Mouse (Mus musculus): Measurements from ENCODE around the gene Iqsec2. TPM values are rescaled to one million over a fixed set of nuclear protein-coding genes. Genes with fewer than 3 reads are reported as not detected.
"Not testable (repeated sequence)": the region's sequence is repeated elsewhere in the genome, so short reads cannot be mapped to it uniquely, and the experiment has no call there.

Iqsec2 gene
- polyA plus RNA-seq, 1 experiment from 2014 or later: 3.9 TPM

GRCm38 (mm10) chrX:152222226-152222625 is 78.2 kb downstream of the Iqsec2 start:
- Histone ChIP-seq H3K27me3 (peaks cover 52% of the 10 kb centered on the region; the same call in 1 of the 2 replicates), H3K4me1 (no peaks in the 10 kb centered on the region), H3K9me3 (no peaks in the 10 kb centered on the region), H3K27ac (no peak overlapping the region), H3K4me2 (no peak overlapping the region), H3K9ac (no peak overlapping the region), H3K4me3 (no peak overlapping the region), H3K36me3 (no peaks in the 10 kb centered on the region)
- WGBS: 65% methylated on average over 9 of the region's 9 CpGs
- ATAC-seq (ENCODE audit: insufficient number of reproducible peaks, low FRiP score, low TSS enrichment, low read depth): no peak

- peaks cover 49% of the 10 kb centered on the region; the same call in 1 of the 2 replicates for H3K27me3 ChIP-seq
- 87% methylated on average over 6 of the region's 6 CpGs for WGBS
These were observed 79.2 kb downstream of the Iqsec2 start for GRCm38 (mm10) chrX:152223313-152223712.

GRCm38 (mm10) chrX:152224280-152224679 is 80.2 kb downstream of the Iqsec2 start:
- Histone ChIP-seq H3K27me3 (peaks cover 44% of the 10 kb centered on the region; the same call in 1 of the 2 replicates), H3K4me1 (no peaks in the 10 kb centered on the region), H3K9ac (no peak overlapping the region), H3K4me2 (no peak overlapping the region), H3K4me3 (no peak overlapping the region), H3K27ac (no peak overlapping the region), H3K36me3 (no peaks in the 10 kb centered on the region), H3K9me3 (no peaks in the 10 kb centered on the region)
- WGBS: 78% methylated on average over 5 of the region's 5 CpGs
- no peak for ATAC-seq (ENCODE audit: insufficient number of reproducible peaks, low FRiP score, low TSS enrichment, low read depth)

More at GRCm38 (mm10) chrX:152223313-152223712, 79.2 kb downstream of the Iqsec2 start:
- Histone ChIP-seq H3K36me3 (no peaks in the 10 kb centered on the region), H3K4me3 (no peak overlapping the region), H3K27ac (no peak overlapping the region), H3K9me3 (no peaks in the 10 kb centered on the region), H3K9ac (no peak overlapping the region), H3K4me1 (no peaks in the 10 kb centered on the region), H3K4me2 (no peak overlapping the region)
- ATAC-seq (ENCODE audit: insufficient number of reproducible peaks, low FRiP score, low TSS enrichment, low read depth): no peak; the same call in 1 of the 2 replicates

GRCm38 (mm10) chrX:152232781-152233763 is 89.0 kb downstream of the Iqsec2 start, which contains the start of gene Kdm5c:
TSS of gene Kdm5c (plus strand) at chrX:152233020.
- peak; percentile 97 for ATAC-seq (ENCODE audit: insufficient number of reproducible peaks, low FRiP score, low TSS enrichment, low read depth)
- H3K9me3 ChIP-seq: no peaks in the 10 kb centered on the region
- no peaks in the 10 kb centered on the region for H3K27me3 ChIP-seq
- peak within 1 kb of the TSS; percentile 97 for H3K9ac ChIP-seq
- peaks cover 14% of the 10 kb centered on the region for H3K36me3 ChIP-seq
- H3K4me1 ChIP-seq: peaks cover 12% of the 10 kb centered on the region
- WGBS: 2% methylated on average over 69 of the region's 69 CpGs
- peak within 1 kb of the TSS; percentile 82 for H3K4me3 ChIP-seq
- H3K4me2 ChIP-seq: peak within 1 kb of the TSS; percentile 55
- peak within 1 kb of the TSS; percentile 80 for H3K27ac ChIP-seq

- H3K4me3 ChIP-seq: peak overlapping the region; percentile 82
- no peaks in the 10 kb centered on the region for H3K27me3 ChIP-seq
- peaks cover 12% of the 10 kb centered on the region for H3K4me1 ChIP-seq
- H3K9ac ChIP-seq: 0 out of 2 replicates have a peak overlapping the region, but pooled peaks have one; percentile 97
- H3K9me3 ChIP-seq: no peaks in the 10 kb centered on the region
- no peak for ATAC-seq (ENCODE audit: insufficient number of reproducible peaks, low FRiP score, low TSS enrichment, low read depth)
- peak overlapping the region; percentile 55 for H3K4me2 ChIP-seq
- H3K27ac ChIP-seq: no peak overlapping the region
- H3K36me3 ChIP-seq: peaks cover 18% of the 10 kb centered on the region
- WGBS: 14% methylated on average over 3 of the region's 3 CpGs
These were observed 90.1 kb downstream of the Iqsec2 start for GRCm38 (mm10) chrX:152234125-152234524.

- ATAC-seq (ENCODE audit: insufficient number of reproducible peaks, low FRiP score, low TSS enrichment, low read depth): no peak
- Histone ChIP-seq H3K27me3 (no peaks in the 10 kb centered on the region), H3K9ac (no peak overlapping the region), H3K4me2 (0 out of 2 replicates have a peak overlapping the region, but pooled peaks have one; percentile 55), H3K4me1 (peaks cover 12% of the 10 kb centered on the region), H3K27ac (no peak overlapping the region), H3K36me3 (peaks cover 34% of the 10 kb centered on the region), H3K9me3 (no peaks in the 10 kb centered on the region), H3K4me3 (no peak overlapping the region)
- whole genome bisulfite sequencing: 49% methylated on average over 2 of the region's 2 CpGs
These were observed 91.7 kb downstream of the Iqsec2 start for GRCm38 (mm10) chrX:152235758-152236157.

GRCm38 (mm10) chrX:152243140-152243539 is 99.1 kb downstream of the Iqsec2 start:
- not testable (repeated sequence) for H3K27ac ChIP-seq; H3K4me1 ChIP-seq; H3K4me3 ChIP-seq; H3K9me3 ChIP-seq; H3K9ac ChIP-seq; H3K4me2 ChIP-seq; ATAC-seq (ENCODE audit: insufficient number of reproducible peaks, low FRiP score, low TSS enrichment, low read depth); H3K27me3 ChIP-seq
- WGBS: 80% methylated on average over 6 of the region's 6 CpGs
- peaks cover 77% of the 10 kb centered on the region for H3K36me3 ChIP-seq

- no peaks in the 10 kb centered on the region for H3K4me1 ChIP-seq
- no peak overlapping the region for H3K4me3 ChIP-seq
- H3K27ac ChIP-seq: no peak overlapping the region
- no peaks in the 10 kb centered on the region for H3K9me3 ChIP-seq
- no peak overlapping the region for H3K9ac ChIP-seq
- WGBS: 93% methylated on average over 2 of the region's 2 CpGs
- no peak for ATAC-seq (ENCODE audit: insufficient number of reproducible peaks, low FRiP score, low TSS enrichment, low read depth)
- no peak overlapping the region for H3K4me2 ChIP-seq
- H3K27me3 ChIP-seq: no peaks in the 10 kb centered on the region
- peaks cover 80% of the 10 kb centered on the region for H3K36me3 ChIP-seq
These were observed 100.6 kb downstream of the Iqsec2 start for GRCm38 (mm10) chrX:152244492-152245189.

GRCm38 (mm10) chrX:152271189-152271588 is 127.1 kb downstream of the Iqsec2 start:
- no peak for ATAC-seq (ENCODE audit: insufficient number of reproducible peaks, low FRiP score, low TSS enrichment, low read depth)
- 94% methylated on average over 11 of the region's 11 CpGs for WGBS

More at GRCm38 (mm10) chrX:152271189-152271588, 127.1 kb downstream of the Iqsec2 start:
- no peak overlapping the region for H3K4me3 ChIP-seq
- H3K4me2 ChIP-seq: no peak overlapping the region
- no peak overlapping the region for H3K27ac ChIP-seq
- H3K4me1 ChIP-seq: no peaks in the 10 kb centered on the region
- no peak overlapping the region for H3K9ac ChIP-seq
- H3K27me3 ChIP-seq: no peaks in the 10 kb centered on the region
- H3K36me3 ChIP-seq: peaks cover 93% of the 10 kb centered on the region
- no peaks in the 10 kb centered on the region for H3K9me3 ChIP-seq

Measured in limb, embryonic 15.5 days (tissue).